ENCODE assay signal across 18 mouse cellular contexts in the genomic region with DNA sequence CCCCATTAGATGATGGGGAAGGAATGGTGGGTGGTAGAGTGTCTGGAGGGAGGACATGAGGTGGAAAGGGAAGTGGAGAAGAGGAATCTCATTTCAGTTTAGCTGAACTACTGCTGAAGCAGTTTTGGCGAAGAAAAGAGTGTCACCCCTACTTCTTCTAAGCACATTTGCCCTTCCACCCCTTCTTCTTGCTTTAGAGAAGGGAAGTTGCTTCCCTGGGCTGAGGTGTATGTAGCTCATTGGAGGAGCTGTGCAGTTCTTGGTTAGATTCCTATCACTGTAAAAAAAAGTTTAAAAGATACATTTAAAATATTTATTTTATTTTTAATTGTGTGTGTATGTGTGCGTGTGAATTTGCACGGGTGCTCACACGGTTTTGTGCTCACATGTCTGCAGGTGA. TPM values are rescaled to one million over a fixed set of nuclear protein-coding genes. Genes with fewer than 3 reads are reported as not detected.
DNase-seq lines count a peak whose midpoint lies in the region; TF ChIP-seq lines count a peak whose summit lies in the region.
"Had no signal": no experiment of that assay in that cellular context is flagged by ENCODE, and none has a peak within 500 bp of the region (broad histone marks: within the 10 kb centered on the region; RNA-seq: fewer than 3 reads in every experiment).

No protein-coding gene starts in this region.

- peaks cover 0 to 16% of the 10 kb centered on the region in 2 experiments; a peak in 2 of 4 replicates for H3K36me3 ChIP-seq in MEL (ENCODE audit: control insufficient read depth in 1 of 2, insufficient read depth in 2 of 2, low read length in 2 of 2)
- H3K36me3 ChIP-seq: G1E had no signal

- no peak for TF ChIP-seq CTCF in MEL (IDR thresholded peaks at IDR 0.05 in 2 of 3, conservative IDR thresholded peaks at IDR 0.05 in 1 of 3; ENCODE audit: control insufficient read depth in 1 of 3, insufficient read depth in 1 of 3, low read depth in 2 of 3, low read length in 3 of 3, poor library complexity in 1 of 3, severe bottlenecking in 1 of 3)

- peak overlapping the region; percentile 5; the same call in 1 of the 2 replicates for H3K27ac ChIP-seq in MEL (ENCODE audit: control insufficient read depth, low read depth, low read length)

- H3K79me2 ChIP-seq in MEL (ENCODE audit: control insufficient read depth, insufficient read depth, low read length, poor library complexity) = no peaks in the 10 kb centered on the region

- TF ChIP-seq POLR2A in MEL (IDR thresholded peaks at IDR 0.05; ENCODE audit: control insufficient read depth in 1 of 2, insufficient read depth in 1 of 2, low read depth in 1 of 2, low read length in 2 of 2, poor library complexity in 1 of 2) = no peak

- TF ChIP-seq RAD21 in MEL (IDR thresholded peaks at IDR 0.05; ENCODE audit: low read depth, low read length) = no peak

- peak overlapping the region in 1 of 2 experiments; percentile 30; a peak in 1 of 4 replicates for H3K4me3 ChIP-seq in MEL (ENCODE audit: control insufficient read depth in 1 of 2, insufficient read depth in 1 of 2, low read depth in 2 of 2, low read length in 2 of 2)

- no peak for TF ChIP-seq EP300 in MEL (IDR thresholded peaks at IDR 0.05; ENCODE audit: low read depth in 1 of 2, low read length in 2 of 2)

- no peak overlapping the region for H3K9ac ChIP-seq in MEL (ENCODE audit: control insufficient read depth, low read depth, low read length, poor library complexity, severe bottlenecking)

- peak; percentile 83 for DNase-seq in MEL (ENCODE audit: low read depth, low spot score)
- no peak for DNase-seq in spleen, postnatal 14 days (ENCODE audit: low spot score in 2 of 2)
- DNase-seq: adrenal gland, adult 2 months; adrenal gland, adult 8-10 months; adrenal gland, postnatal 10 days; adrenal gland, postnatal 14 days; adrenal gland, postnatal 25 days; adrenal gland, postnatal 36 days; B cell, adult 2 months; cerebellum, adult 11 months; cerebellum, adult 11-12 months; cerebellum, adult 18-20 months; cerebellum, adult 2 months; cerebellum, adult 8-10 months had no signal

- peaks cover 5 to 15% of the 10 kb centered on the region in 2 experiments for H3K4me1 ChIP-seq in MEL (ENCODE audit: control insufficient read depth in 1 of 2, insufficient read depth in 2 of 2, low read length in 2 of 2)

- no peaks in the 10 kb centered on the region for H3K27me3 ChIP-seq in MEL (ENCODE audit: control insufficient read depth in 1 of 2, insufficient read depth in 2 of 2, low read length in 2 of 2)
- H3K27me3 ChIP-seq: CH12.LX, Patski had no signal

- no peaks in the 10 kb centered on the region for H3K9me3 ChIP-seq in MEL (replicated peaks; ENCODE audit: insufficient read depth, low read length)
- H3K9me3 ChIP-seq: G1E had no signal

TF ChIP-seq in MEL, 35 proteins besides CTCF, POLR2A, EP300 and RAD21:
- TF ChIP-seq MAX (IDR thresholded peaks at IDR 0.05; ENCODE audit: low read length) = no peak
- peak; percentile 28; the same call in 1 of the 2 replicates for TF ChIP-seq GATA1 (IDR thresholded peaks at IDR 0.05; ENCODE audit: low read depth, low read length)
- peak; percentile 55 for TF ChIP-seq ZNF384 (IDR thresholded peaks at IDR 0.05; ENCODE audit: low read depth, low read length)
TF ChIP-seq in MEL: peak in this region for 2.

RNA-seq across cellular contexts. Expression of a gene that starts 10.3 kb away (rescaled TPM):
- total RNA-seq in MEL (2012; rRNA removed) = 0.07 and 0.08 TPM in 2 replicates
- under 1 TPM in 1 of 2 experiments, not detected in 1; 0.50 TPM for polyA plus RNA-seq in MEL (2012; ENCODE audit: insufficient read depth in 1 of 2, insufficient read length in 2 of 2, low read depth in 1 of 2, low replicate concordance in 2 of 2, missing spikeins in 1 of 2)
- polyA plus RNA-seq: activated CD4-positive, CD25-positive, alpha-beta regulatory T cell, adult 4 months had no signal

RNA-seq across cellular contexts. Expression of a gene that starts 12.4 kb away (rescaled TPM):
- total RNA-seq in MEL (2012; rRNA removed) = 0.07 and 0.08 TPM in 2 replicates
- polyA plus RNA-seq in MEL (2012; ENCODE audit: insufficient read depth in 1 of 2, insufficient read length in 2 of 2, low read depth in 1 of 2, low replicate concordance in 2 of 2, missing spikeins in 1 of 2) = not detected
- total RNA-seq: adrenal gland, postnatal 25 days had no signal
- polyA plus RNA-seq: activated CD4-positive, CD25-positive, alpha-beta regulatory T cell, adult 4 months had no signal
